Mouse (Mus musculus): ENCODE results near the gene Gm9844.

- TF ChIP-seq POLR2A (IDR thresholded peaks at IDR 0.05; ENCODE audit: borderline replicate concordance, extremely low read depth, insufficient read depth, insufficient read length, poor library complexity, severe bottlenecking): no peak
- TF ChIP-seq CTCF (IDR thresholded peaks at IDR 0.05; ENCODE audit: borderline replicate concordance, extremely low read depth, insufficient read depth, insufficient read length): no peak
These were observed 7.1 kb downstream of the Gm9844 start for GRCm38 (mm10) chr7:24869080-24869479.
